ENCODE assay signal across 11 mouse cellular contexts in the genomic region with DNA sequence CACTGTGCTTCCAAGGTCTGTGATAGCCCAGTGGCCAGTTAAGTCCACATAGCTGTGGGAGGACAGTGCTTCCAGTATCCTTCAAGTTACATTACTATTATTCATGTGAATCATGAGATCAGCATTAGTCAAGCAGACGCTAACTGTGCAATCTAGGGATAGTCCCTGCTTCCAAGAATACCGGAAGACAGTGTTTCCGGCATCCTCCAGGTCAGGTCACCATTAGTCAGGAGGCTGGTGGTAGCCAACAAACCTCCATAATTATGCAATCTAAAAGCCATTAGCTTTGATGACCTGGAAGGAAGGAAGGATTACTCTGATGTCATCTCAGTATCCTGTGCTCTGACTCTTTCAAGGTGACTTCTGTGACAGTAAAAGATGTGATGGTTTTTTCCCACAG. TPM values are rescaled to one million over a fixed set of nuclear protein-coding genes. Genes with fewer than 3 reads are reported as not detected.
DNase-seq lines count a peak whose midpoint lies in the region.
"Had no signal": no experiment of that assay in that cellular context is flagged by ENCODE, and none has a peak within 500 bp of the region (broad histone marks: within the 10 kb centered on the region; RNA-seq: fewer than 3 reads in every experiment).

No protein-coding gene starts in this region.

- DNase-seq in kidney, adult 11 months: peak; percentile 15
- no peak for DNase-seq in kidney, adult 18-20 months
- DNase-seq in 3134 (ENCODE audit: extremely low read depth, insufficient read length, low spot score) (peak; percentile 31), 416B (ENCODE audit: low read depth) (peak; percentile 3)
- peak; percentile 34 to 46 for DNase-seq in kidney, postnatal 36 days
- DNase-seq in left cerebral cortex, postnatal 14 days (ENCODE audit: low spot score in 2 of 2): no peak
- no peak for DNase-seq in urinary bladder, postnatal 14 days (ENCODE audit: low spot score)
- DNase-seq: cerebellum, adult 11-12 months; heart, adult 2 months; heart, postnatal 36 days; thymus, postnatal 36 days had no signal

- intact Hi-C loops in left cerebral cortex, postnatal 14 days (cut with DNase I): loop anchor here (5.0 kb wide), 1 partner anchor 57 kb away; a partner anchor contains a TSS

RNA-seq across cellular contexts. Expression of a gene that starts 50.5 kb away (rescaled TPM):
- 10 to 100 TPM; 52.7 to 53.0 TPM for total RNA-seq in left cerebral cortex, postnatal 14 days (2021)

RNA-seq across cellular contexts. Expression of a gene that starts 57.1 kb away (rescaled TPM):
- 10 to 100 TPM; 20.7 to 23.2 TPM for total RNA-seq in left cerebral cortex, postnatal 14 days (2021)

Comparison
In these comparisons a context has a peak if more than half of its experiments do, and no peak if none do; other contexts are left out.
1. DNase-seq: peak in kidney, adult 11 months (single experiment), 3134 (single experiment), 416B (single experiment) and kidney, postnatal 36 days (2 of 2); none in kidney, adult 18-20 months (single experiment), left cerebral cortex, postnatal 14 days (0 of 2) and urinary bladder, postnatal 14 days (single experiment).